Mouse (Mus musculus) lung, postnatal 36 days (tissue): ENCODE data around the gene Zkscan7.
"Not testable (repeated sequence)": the region's sequence is repeated elsewhere in the genome, so short reads cannot be mapped to it uniquely, and the experiment has no call there.

Experiments used
- DNase-seq: peaks from one replicate; pipeline ENCODE4 v3.0.0; 2022; ENCODE audit warnings: mixed read lengths

Zkscan7 gene

DNA sequence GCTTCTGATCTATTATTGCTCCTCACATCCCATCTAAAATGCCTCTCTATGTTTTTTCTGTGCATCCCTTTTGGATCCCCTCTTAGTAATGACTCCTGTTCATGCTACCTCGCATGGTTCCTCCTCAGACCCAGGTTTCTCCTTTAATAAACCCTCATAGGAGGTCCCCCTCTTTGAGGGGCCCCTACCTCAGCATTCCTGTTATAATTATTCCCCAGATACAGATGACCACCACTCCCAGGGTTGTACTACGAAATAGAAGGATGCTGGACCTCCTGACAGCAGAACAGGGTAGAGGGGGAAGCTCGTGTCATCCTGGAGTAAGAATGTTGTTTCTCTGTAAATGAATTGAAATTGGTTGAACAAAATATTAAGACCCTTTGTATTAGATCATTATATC lies at the start of gene Zkscan7:
Zkscan7 (plus strand) TSS at position 301 of the 400 bp plus-strand sequence.
- no peak for DNase-seq

DNA sequence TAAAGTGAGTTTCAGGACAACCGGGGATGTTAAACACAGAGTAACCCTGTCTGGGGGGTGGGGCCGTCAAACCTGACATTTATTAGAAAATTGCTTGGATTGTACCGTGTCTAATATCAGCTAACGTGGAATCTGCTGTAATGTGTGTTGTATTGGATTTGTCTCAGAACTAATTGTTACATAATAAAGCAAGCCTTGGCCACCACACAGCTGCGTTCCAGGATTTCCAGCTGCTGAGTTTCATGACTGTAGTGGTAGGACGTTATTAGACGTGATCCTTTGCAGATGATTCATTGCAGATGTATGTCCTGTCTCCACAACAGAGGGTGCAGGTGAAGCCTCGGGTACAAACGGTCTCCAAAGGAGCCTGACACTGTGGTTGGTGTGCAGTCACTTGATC lies 49.4 kb upstream of the Zkscan7 start:
- DNase-seq: peak; percentile 23

DNA sequence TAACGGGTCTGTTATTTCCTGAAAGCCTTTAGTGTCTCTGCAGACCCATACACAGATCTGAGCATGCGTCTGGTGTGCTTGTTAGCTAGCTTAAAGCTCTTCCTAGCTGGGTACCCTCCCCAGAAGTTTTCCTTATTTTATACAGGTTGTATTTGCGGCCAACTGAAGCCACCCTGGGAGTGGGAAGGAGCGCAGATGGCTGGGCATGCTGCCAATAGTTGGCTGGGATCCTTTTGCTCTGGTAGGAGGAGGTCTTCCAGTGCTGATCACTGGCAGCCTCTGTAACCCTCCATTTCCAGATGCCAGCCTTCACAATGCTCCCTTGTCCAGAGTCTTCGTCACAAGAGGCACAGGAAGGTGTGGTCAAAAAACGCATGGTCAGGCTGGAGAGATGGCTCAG lies 48.7 kb upstream of the Zkscan7 start:
- no peak for DNase-seq

DNA sequence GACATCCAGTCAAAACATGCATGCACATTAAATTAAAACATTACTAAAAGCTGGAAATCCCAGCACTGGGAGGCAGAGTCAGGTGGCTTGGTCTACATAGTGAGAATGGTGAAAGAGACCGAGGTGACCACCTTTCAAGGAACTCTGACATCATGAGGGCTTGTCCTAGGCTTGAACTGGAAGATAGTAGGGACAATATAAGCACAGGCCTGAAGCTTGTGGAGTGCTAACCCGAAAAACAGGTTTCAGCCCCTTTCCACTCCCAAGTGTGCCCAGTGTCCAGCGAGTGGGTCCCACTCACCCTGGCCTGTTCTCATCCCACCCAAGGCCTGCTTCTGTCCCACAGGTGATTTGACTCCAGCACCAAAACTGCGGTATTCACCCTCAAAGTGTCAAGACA lies 48.3 kb upstream of the Zkscan7 start:
- no peak for DNase-seq

DNA sequence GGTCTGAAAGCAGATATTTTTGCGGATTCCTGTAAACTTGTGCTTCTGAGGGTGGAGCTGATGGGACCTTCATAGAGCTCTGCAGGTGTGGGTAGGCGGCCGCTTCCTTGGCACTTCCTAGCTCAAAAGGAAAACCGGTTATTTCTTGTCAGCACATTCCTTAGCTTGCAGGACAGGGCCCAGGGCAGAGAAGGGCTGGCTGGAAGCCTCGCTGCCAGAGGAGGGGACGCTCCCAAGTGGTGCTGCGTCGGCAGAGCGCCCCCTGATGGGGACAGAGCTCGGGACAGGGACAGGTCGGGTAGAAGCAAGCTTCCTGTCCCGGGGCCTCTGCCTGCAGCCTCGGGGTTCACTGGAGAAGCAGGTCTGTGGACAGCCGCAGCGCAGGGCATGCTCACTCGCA lies 47.8 kb upstream of the Zkscan7 start:
- peak; percentile 83 for DNase-seq

DNA sequence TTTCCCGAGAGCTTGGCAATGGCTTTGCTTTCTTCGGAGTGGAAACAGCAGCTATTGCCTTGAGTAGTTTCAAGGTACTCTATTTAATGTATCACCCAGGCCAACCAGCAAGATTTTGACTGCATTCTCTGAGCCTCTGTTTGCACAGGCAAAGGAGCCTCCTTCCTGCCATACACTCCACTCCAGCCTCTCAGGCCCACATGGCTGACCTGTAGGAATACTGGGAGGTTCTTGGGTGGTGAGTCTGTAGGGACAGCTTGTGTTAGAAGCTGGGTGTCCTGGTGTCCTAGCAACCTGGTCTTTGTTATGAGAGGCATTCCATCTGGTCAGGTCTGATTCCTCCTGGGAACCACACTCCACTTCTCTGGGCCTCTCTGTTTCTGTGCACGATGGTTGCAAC lies 41.7 kb upstream of the Zkscan7 start, which contains the start of gene Gm35549:
Gm35549 (minus strand) TSS at position 276 of the 400 bp plus-strand sequence.
- peak; percentile 50 for DNase-seq

DNA sequence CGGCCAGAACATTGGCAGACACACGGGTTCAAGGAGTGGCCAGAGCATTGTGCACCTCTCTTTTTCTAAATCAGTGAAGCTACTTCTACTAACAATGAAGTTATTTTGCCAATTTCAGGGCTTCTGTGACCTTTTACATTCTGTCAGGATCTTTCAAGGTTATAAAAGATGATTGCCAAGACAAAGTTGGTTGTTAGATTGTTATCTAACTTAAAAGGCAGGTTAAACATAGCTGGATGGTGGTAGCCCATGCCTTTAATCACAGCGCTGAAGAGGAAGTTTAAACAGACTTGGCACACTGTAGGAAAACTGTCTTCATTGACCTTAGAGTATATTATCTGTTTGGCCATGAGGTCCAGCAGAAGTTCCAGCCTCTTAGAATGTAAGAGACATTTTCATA lies 39.9 kb upstream of the Zkscan7 start:
- no peak for DNase-seq

DNA sequence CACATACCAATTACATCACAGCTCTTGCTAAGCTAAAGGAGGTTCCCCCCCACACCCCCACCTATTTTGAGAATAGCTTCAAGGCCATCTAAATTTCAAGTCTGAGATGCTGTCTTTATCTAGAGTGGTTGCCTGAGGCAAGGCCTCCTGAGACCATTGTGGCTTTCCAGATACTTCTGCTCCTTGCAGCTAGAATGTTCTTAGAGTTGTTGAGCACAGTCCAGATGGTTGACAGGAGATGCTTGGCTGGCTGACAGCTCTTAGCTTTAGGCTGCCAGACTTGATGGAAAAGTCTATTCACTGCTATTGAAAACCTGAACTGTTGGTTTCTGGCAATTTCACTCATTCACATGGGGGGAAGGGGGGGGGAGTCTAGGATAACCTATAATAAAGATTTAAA lies 39.3 kb upstream of the Zkscan7 start:
- peak; percentile 34 for DNase-seq

DNA sequence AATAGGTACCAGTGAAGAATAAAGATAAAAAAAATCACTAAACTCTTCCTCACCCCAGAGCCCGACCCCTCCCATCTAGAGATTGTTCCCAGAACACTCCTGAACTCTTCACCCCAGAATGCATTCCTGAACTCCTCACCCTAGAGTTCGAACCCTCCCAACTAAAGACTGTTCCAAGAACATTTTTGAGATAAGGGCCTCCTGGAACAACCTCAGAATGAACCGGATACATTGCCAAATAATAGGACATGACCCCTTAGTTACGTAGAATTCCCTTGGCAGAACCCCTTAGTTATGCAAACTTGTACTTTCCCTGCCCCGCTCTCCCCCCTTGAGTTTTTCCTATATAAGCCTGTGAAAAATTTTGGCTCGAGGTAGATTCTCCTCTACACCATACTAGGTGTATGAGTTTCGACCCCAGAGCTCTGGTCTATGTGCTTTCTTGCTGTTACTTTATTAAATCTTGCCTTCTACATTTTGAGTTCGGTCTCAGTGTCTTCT lies 37.6 kb upstream of the Zkscan7 start:
- not testable (repeated sequence) for DNase-seq

DNA sequence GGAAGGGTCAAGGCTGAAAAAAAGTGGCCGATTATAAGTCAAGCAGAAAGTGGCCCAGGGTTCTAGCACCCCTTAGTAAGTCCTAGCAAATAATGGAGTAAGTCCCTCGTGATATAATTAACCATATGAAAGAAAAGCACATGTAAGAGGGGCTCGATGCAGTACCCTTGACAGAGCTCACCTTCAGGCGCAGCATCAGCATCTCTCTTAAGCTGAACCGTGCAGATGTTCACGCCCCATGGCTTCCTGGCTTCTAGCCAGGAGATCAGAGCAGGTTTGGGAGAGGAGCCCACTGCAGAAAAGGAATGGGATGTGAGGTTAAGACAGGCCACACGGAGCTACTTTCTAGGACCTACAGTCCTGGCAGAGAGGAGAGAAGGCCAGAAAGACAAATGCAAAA lies 31.0 kb upstream of the Zkscan7 start:
- no peak for DNase-seq

DNA sequence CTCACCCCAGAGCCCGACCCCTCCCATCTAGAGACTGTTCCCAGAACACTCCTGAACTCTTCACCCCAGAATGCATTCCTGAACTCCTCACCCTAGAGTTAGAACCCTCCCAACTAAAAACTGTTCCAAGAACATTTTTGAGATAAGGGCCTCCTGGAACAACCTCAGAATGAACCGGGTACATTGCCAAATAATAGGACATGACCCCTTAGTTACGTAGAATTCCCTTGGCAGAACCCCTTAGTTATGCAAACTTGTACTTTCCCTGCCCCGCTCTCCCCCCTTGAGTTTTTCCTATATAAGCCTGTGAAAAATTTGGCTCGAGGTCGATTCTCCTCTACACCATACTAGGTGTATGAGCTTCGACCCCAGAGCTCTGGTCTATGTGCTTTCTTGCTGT lies 30.3 kb upstream of the Zkscan7 start:
- DNase-seq: not testable (repeated sequence)

DNA sequence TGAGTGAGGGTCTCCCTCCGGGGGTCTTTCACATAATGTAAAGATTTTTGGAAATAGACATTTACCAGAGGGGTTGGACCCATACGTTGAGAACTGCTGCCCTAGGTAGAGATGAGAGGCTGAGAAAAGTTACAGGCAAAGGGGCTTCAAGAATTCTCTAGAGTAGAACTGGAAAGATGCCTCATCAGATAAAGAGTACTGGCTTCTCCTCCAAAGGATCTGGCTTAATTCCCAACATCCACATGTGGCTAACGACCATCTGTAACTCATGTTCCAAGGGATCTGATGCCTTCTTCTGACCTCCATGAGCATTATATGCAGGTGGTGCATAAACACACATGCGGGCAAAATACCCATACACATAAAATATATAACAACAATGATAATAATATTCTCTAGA lies 29.9 kb upstream of the Zkscan7 start:
- DNase-seq: no peak

DNA sequence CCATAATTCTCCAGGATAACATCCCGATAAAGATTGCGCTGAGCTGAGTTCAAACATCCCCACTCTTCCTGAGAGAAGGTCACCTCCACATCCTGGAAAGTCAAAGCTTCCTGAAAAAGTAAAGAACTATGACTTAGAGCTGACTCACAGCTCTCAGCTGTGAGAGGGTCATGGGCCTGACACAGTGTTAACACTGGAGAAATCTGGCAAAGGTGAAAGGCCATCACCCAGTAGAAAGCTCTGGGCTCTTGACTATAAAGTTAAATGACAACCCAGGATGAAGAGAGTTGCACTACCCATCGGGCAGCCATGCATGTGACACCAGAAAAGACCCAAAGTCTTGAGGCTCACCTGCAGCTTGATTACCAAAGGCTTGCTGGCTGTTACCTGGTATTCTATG lies 28.8 kb upstream of the Zkscan7 start:
- no peak for DNase-seq

DNA sequence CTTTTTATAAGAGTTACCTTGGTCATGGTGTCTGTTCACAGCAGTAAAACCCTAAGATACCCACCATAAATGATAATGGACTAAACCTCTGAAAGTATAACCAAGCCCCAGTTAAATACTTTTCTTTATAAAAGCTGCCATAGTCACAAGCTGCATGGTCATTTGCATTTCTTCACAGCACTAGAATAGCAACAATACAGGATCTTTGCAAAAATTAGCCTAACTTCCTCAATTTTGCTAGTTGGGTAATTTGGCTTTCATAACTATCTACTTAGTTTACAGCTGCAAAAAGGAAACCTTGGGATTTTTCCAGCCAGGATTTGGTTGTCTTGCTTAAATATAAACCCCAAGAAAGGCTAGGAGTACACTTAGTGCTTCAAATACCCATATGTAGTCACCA lies 24.7 kb upstream of the Zkscan7 start:
- DNase-seq: no peak

DNA sequence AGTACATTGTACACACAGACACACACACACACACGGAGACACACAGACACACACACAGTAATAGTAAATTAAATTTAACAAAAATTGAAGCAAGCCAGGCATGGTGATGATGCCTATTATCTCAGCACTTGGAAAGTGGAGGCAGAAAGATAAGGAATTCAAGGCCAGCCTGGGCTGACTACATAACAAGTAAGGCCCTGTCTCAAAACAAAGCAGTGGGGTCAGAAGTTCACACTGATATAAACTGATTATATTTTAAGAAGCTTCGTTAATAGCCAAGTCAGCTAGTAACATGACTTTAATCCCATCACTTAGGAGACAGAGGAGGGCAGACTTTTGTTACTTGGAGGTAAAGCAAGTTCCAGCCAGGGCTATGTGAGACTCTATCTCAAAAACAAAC lies 21.8 kb upstream of the Zkscan7 start:
- DNase-seq: no peak

DNA sequence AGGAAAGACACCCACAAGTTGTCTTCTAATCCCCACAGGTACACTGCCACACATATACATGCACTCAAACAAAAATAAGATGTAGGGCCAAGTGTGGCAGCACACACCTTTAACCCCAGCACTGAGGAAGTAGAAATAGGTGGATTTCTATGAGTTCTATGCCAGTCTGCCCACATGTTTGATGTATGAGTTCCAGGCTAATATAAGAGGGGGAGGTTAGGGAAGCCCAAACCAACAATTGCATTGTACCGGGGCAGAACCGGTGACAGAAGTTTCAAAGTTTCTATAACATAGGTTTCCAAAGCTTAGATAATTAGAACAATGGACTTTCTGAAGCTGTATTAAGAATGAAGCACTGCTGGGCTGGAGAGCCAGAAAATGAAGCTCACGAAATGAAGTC lies 20.6 kb upstream of the Zkscan7 start:
- no peak for DNase-seq

DNA sequence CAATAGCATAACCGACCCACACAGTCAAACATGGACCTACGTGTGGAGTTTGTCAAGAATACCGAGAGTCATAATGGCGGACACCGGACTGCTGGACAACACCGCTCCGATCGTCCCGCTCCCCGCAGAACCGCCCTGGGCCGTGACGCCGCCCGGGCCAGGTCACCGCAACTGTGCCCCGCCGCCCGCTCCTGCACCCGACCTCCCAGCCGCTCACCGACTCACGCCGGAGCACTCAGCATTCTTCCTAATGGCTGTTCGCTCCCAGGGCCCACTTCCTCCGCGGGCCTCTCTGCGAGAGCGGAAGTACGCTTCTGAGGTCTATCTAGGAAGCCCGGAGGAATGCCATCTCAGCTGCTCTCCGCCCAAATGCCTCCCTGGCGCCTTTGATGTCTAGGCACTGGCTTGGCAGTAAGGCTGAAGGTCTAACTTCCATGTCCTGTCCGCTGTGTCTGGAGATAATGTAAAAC lies 19.8 kb upstream of the Zkscan7 start, which contains the start of gene Zfp445:
Zfp445 (minus strand) TSS at position 310 of the 470 bp plus-strand sequence.
- DNase-seq: peak; percentile 88

DNA sequence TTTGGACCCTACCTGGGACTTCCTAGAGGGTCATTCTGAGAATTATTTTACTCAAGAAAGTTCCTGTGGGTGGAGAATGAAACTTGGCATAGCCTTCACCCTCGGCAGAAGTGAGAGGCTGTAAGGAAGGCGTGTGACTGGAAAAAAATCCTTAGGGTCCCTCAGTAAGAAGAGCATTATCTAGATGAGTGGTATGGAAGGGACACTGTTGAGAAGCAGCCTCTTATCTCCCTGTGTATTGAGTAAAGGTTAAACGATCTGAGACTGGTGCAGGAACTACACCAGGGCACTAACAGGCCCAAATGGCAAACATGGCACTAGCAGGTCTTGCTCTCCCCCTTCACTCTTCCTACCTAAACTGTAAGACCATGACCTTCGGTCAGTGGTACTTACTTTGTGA lies 19.3 kb upstream of the Zkscan7 start:
- DNase-seq: no peak

DNA sequence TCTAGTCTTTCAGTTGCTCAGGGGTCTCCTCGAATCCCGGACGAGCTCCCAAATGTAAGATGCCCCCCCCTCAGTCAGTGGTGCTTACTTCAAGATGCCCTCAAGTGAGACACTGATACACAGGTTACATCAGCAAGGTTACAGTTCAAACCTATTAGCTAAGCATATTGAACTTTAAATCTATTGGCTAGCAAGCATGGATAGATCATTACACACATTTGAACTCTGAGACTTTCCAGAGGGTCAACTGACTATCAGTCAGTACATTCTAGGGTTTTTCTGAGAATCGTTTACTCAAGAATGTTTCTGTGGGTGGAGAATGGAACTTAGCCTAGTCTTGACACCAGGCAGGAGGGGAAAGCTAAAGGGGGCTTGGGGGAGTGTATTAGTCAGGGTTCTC lies 12.9 kb upstream of the Zkscan7 start:
- DNase-seq: no peak

DNA sequence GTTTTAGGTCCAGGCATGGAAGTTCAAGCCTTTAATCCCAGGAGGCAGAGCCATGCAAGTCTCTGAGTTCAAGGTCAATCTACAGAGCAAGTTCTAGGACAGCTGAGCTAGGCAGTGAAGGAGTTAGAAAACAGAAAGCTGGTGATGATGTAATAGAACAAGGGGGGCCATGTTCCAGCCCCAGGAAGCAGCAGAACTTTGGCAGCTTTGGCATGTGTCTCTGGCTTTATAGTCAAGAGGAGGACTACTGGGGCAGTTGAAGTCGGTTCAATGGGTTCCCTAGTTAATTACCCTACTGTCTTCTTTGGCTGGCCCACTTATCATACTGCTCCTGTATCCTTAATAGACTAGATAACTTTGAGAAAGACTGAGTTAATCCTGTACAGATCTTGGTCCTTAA lies 10.8 kb upstream of the Zkscan7 start:
- DNase-seq: no peak

DNA sequence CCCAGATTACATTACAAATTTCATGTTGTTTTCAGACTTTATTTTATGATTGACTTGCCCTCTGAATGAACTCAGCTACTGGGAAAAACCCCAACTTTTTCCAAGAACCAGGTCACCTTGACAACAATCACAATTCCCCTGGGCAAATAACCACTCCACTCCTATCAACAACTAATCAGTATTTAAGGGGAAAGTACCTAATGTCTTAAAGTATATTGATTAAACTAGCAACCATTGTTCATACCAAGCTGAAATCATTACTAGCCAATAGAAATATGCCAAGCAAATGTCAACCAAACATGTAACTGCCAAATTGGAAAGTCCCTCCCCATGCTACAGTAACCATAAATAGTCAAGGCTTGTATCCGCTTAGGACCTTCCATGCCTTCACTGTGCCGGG lies 10.3 kb upstream of the Zkscan7 start:
- DNase-seq: no peak

DNA sequence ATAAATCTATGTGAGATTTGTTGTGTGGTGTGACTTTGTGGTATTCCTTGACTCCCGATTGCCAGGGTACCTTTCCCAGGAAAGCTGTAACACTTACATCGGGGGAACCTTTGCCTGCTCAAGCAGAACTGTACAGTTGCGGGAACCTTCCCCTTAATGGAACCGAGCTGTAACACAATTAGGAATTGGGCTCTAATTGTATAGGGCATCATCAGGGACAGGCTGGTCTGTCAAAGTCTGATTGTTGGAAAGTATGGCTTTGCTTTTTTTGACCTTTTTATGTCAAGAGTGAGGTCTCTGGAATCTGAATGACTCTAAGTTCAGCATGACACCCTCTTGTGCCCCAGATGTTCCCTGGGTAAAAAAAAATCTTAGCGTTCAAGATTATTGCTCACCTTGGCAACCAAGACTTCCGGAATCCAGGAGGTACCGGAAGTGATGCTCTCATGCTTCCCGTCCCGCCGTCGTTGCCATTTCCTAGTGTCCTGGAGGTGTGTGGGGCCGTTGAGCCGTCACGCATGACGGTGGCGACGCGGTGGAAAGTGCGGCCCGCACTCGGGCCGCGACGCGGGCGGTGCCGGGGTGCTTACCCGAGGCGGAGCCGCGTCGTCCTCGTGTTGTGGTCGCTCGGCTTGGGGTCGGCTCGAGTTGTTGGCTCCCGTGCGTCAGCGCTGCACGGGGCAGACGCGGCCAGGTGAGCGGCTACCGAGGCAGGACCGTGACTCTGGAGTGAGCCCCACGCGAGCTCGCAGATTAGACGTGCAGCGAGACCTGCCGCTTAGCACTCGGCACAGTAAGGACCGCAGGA lies 1.1 kb downstream of the Zkscan7 start:
- peak; percentile 82 for DNase-seq

DNA sequence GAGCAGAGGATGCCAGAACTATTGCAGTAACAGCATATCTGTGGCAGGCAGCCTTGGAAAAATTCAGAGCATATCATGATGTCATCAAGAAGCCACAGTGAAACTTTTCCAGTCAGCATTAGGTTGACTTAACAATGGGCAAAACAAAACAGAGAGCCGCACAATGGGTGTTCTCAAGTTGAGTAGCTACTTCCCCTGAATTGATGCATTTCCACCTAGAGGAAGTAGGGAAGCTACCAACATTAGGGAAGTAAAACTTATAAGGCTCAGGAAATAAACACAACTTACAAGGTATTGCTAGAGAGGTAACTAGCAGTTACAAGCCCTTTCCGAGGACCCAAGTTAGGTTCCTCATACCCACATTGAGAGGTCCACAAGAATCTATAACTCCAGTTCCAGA lies 15.6 kb downstream of the Zkscan7 start:
- no peak for DNase-seq

DNA sequence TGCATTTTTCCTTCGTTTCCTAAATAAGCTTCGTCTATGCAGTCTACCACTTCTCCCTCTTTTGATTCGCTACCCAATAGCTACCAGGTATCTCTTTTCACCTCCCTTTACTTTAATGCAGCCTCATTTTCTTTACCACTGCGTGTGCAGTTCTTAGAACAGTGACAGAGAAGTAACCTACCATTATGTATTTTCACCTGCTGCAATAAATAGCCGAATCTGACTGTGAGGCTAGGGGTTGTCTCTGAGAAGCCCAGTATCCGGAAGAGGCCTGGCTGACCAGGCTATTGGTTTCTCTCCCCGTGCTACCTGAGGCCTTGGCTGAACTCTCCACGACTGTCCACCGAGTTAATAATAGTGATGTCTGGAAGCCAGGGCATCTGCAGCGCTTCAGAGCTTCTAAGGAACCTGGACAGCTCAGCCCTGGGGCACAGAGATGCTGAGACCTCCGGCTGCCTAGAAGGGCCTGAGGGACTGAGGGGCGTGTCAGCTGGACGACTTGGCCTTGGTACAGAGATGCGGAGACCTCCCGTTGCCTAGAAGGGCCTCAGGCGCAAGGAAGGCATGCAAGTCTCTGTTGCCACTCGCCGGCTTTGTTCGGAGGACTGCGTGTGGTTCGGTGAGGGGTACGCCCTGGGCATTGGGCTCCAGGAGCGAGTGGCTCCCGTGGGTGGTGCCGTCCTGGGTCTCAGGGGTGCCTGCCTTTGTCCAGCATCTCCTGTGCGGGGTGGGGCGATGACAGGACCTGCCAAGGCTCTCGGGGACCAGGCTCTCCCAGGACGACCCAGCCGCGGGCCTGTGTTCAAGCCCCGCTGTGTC lies 17.4 kb downstream of the Zkscan7 start:
- peak; percentile 51 for DNase-seq
